Mouse (Mus musculus) right cerebral cortex, postnatal 14 days (tissue): ENCODE results near the gene Pagr1b.
A peak's percentile ranks its signal among the peaks of the same experiment; 100 is the strongest.

ENCODE experiments used
- DNase-seq: peaks from one replicate; pipeline ENCODE4 v3.0.0; 2022

Pagr1b gene

DNA sequence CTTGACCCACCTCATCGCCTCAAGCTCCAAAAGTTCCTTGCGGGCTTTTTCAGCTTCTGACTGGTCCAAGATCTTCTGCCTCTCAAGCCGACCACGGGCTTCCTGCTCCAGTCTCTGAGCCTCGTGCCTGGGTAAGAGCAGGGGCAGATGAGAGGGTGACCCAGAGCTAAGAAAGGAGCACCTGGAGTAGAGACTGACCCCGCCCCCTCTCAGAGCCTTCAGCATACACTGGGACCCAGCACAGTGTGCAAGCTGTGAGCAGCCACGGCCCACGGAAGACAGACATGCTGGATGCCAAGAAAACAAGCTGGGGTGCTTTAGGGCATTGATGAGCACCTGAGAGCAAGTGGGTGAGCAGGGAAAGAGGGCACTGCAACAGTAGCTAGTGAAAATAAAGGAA lies 27.5 kb downstream of the Pagr1b start:
- no peak for DNase-seq

GRCm38 (mm10) chr7:126986319-126986718 lies 30.0 kb downstream of the Pagr1b start:
- DNase-seq, result peak; percentile 59

DNA sequence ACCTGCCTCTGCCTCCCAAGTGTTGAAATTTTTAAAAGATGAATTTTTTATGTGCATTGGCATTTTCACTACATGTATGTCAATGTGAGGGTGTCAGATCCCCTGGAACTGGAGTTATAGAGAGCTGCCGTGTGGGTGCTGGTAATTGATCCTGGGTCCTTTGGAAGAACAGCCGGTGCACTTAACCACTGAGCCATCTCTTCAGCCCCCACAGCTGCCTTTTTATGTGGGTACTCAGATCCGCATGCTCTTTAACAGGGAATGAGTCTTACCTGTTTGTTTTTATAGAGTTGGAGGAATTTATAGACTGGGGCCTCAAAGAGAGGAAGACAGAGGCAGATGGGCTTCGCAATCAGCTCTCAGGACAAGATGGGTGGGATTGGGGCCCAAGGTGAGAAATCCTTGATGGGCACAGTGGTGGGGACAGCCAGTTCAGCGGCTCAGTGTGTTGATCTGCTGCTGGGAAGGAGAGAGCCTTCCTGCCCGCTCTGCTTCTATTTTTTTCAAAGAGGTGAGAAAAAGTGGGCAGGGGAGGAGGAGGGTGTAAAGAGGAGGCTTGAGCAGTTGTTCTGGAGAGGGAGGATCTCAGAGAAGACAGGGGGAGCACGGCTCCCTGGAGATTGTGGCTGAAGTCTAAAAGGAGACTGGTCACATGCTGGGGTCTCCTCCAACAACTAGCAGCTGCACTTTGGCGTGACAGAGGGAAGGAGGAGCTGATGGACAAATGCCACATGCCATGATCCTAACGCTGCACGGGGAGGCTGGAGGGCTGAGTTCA lies 31.4 kb downstream of the Pagr1b start:
- DNase-seq, result no peak

GRCm38 (mm10) chr7:126983113-126983512 lies 33.2 kb downstream of the Pagr1b start:
- DNase-seq, result no peak

DNA sequence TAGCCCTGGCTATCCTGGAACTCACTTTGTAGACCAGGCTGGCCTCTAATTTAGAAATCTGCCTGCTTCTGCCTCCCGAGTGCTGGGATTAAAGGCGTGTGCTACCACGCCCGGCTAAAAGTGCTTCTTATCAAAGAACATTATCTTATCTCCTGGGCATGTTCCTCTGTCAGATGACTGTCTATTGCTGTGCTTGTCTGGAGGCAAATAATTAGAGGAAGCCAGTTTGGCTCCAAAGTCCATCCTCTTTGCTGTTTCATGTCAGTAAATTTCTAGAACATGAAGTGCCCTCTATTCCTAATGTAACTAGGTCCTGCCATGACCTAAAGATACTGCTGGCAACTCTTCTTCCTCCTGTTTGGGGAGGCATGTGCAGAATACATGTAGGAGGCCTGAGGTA lies 34.2 kb downstream of the Pagr1b start:
- DNase-seq, result no peak

GRCm38 (mm10) chr7:126981601-126982000 lies 34.7 kb downstream of the Pagr1b start:
- DNase-seq, result no peak

GRCm38 (mm10) chr7:126978841-126979240 lies 37.4 kb downstream of the Pagr1b start:
- no peak for DNase-seq

DNA sequence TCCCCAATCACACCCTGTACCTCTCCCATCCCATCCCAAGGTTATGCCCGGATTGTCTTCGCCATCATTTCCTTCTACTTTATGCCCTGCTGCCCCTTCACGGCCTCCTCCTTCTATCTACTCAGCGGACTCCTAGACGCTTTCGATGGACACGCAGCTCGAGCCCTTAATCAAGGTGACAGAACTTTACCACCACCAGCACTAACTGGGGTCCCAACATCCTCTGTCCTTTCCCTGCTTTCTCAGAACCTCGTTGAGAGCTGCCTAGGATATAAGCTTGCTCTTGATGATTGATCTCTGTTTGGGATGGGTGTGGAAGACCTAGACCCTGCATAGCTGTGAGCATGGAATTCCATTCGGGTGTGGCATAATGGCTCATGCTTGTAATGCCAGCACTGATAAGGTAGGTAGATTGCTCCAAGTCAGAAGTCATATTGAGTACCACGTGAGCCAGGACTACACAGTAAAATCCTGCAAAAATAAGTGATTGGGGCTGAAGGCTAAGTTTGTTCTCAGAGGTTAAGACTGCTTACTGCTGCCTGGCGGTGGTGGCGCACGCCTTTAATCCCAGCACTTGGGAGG lies 39.3 kb downstream of the Pagr1b start:
- no peak for DNase-seq

DNA sequence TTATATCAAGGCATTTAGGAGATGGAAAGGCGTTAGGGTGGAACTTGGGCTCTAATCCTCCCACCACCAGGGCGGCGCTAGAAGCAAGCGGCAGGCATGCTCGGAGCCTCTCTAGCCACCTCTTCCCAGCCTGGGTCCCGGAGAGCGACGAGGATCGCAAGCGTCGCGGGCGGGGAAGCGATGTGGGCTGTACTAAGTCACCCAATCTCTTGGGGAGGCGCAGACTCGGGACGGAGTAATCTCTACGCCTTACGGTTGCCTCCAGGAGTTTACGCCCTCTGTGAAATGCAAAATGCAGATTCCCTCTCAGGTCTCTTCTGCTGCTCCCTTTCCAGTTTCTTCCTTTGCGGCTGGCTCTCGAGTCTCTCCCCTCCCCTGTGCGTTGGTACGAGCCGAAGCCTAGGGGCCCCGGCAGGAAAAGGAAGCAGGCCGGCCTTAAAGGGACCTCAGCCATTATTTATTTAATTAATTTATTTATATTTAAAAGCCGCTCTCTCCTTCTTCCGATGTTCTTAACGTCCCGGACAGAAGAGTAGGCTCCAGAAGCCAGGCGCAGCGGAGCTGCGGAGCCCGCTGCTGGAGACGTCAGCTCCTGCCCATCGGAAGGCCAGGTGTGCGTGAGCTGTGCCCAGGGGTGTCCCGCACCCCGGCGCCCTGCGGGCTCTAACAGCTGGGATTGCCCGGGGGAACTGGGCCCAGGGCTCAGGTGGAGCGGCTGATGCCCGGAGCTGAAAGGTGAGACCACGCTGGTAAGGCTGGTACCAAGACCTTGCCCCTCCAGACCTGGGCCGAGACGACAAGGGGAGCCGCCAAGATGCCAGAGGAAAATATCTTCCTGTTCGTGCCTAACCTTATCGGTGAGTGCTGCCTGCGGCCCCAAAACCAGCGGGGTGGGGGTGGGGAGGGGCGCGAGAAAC lies 40.1 kb downstream of the Pagr1b start, which contains the start of gene Cdiptos:
Cdiptos (minus strand) TSS at position 149 of the 917 bp plus-strand sequence.
- peak; percentile 99 for DNase-seq

DNA sequence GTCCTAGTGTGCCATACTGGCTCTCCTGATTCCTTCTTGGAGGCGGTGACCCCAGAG lies 40.6 kb downstream of the Pagr1b start, which contains the start of gene Cdipt:
Cdipt (plus strand) TSS at position 22 of the 57 bp plus-strand sequence.
- DNase-seq, result no peak

DNA sequence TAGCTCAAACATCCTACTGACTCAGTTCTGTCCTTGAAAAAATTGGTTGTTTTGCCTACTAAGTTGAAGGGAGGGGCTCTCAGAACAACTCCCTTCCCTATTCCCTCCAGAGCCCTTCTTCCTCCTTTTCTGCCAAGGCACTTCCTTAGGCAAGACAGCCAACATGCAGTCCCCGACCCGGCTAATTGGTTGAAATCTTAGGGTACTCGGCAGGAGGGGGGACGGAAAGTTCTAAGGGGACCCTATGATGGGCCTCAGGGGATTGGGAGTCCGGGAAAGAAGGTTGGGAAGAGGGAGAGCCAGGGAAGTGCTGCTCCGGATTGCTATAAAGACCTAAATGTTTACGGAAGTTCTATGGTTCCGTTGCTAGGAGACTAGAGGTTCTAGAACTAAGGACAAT lies 40.8 kb downstream of the Pagr1b start:
- no peak for DNase-seq

GRCm38 (mm10) chr7:126967361-126967760 lies 48.9 kb downstream of the Pagr1b start:
- DNase-seq, result no peak

- DNase-seq, result no peak
These were observed 50.7 kb downstream of the Pagr1b start for GRCm38 (mm10) chr7:126965568-126965967.

DNA sequence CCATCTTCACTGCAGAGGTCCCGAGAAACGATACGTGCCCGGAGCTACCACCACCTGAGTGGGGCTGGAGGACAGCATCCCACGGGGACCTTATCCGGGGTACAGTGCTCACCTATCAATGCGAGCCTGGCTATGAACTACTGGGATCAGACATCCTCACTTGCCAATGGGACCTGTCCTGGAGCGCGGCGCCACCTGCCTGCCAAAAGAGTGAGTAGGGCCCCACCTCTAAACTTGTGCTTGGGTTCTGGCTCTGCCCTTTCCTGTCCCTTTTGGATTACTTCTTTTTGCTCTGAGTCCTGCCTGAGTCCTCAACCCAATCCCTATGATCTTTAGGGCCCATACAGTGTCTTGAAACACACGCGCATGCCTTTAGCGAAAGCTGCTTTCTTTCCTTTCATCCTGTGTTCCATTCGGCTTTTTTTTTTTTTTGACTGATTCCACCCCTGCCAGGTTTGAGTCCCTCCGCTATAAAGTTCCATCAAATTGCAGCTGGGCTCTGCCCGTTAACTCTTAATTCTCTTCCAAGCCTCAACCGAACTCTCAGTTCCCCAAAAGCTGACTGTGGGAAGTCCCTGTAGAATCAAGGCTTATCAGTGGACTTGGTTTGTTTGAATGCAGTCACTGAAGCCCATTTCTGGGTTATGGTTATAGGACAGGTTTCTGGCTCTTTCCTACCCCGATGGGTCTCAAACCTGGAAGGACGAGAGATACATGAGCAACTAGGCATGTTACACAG lies 52.6 kb downstream of the Pagr1b start:
- DNase-seq, result no peak

- no peak for DNase-seq
These were observed 54.3 kb downstream of the Pagr1b start for GRCm38 (mm10) chr7:126961965-126962364.

DNA sequence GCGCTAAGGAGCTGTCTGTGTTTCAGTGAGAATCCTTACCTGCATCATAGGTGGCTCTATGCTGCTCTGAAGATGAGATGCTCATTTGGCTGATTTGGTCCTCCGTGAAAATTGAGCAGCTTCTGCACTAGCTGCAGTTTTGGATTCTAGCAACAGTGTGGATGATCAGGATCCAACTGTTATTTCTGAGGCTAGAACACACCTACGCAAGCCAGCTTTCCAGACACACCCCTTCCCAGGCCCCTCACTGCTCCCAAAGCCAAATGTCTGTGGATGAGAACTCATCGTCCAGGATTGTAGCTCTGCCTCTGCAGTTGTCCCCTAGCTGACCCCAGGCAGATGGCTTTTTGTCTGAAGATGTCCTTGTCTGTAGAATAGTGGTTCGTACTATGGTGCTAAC lies 55.2 kb downstream of the Pagr1b start:
- no peak for DNase-seq

DNA sequence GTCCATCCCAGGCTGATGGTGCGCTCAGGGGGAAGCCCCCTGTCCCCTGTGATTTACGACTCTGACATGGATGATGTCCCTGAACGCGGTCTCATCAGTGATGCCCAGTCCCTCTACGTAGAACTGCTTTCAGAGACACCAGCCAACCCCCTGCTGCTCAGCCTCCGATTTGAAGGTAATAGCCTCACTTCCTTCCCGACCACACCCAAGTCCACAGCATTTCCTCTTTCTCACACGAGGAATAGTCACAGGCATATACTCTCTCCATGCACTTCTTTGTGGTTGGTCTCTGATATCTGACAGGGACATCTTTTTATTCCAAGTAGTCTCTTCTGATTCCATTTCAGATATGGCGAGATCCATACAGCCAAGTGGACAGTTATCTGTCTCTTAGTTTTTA lies 56.5 kb downstream of the Pagr1b start:
- no peak for DNase-seq

DNA sequence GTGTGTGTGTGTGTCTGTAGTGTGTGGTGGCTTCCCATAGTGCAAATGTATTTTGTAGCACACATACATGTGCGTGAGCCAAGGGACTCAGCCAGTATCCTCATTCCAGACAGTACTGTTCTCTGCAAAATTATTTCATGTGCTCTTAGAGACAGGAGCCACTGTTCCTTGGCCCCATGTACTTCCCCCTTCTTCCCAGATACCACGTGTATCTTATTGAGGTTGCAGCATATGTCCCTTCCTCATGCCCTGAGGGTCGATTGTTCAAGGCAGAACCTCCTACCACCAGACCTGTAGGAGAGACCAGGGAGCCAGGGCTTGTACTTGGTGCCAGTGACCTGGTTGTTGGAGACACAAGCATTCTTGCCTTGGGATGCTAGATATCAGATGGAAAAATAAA lies 61.2 kb downstream of the Pagr1b start:
- DNase-seq, result no peak

GRCm38 (mm10) chr7:126952646-126953045 lies 63.6 kb downstream of the Pagr1b start:
- DNase-seq, result no peak

- DNase-seq, result no peak
These were observed 64.5 kb downstream of the Pagr1b start for GRCm38 (mm10) chr7:126951741-126952140.
